20 mouse cellular contexts compared by ENCODE assay signal in genomic region chr2:58289331-58289730, GRCm38 (mm10).
DNase-seq lines count a peak whose midpoint lies in the region; ATAC-seq and TF ChIP-seq lines count a peak whose summit lies in the region.
"Had no signal": no experiment of that assay in that cellular context is flagged by ENCODE, and none has a peak within 500 bp of the region (broad histone marks: within the 10 kb centered on the region; RNA-seq: fewer than 3 reads in every experiment).

No protein-coding gene starts in this region.

- no peaks in the 10 kb centered on the region for H3K36me3 ChIP-seq in forebrain, postnatal 0 days (ENCODE audit: insufficient read depth)
- no peaks in the 10 kb centered on the region for H3K36me3 ChIP-seq in forebrain, embryonic 16.5 days (ENCODE audit: control insufficient read depth, insufficient read depth)
- H3K36me3 ChIP-seq: heart, embryonic 12.5 days; neural tube, embryonic 15.5 days had no signal

- no peak overlapping the region for H3K27ac ChIP-seq in forebrain, postnatal 0 days (ENCODE audit: low read depth, low read length)
- no peak overlapping the region for H3K27ac ChIP-seq in forebrain, embryonic 16.5 days (ENCODE audit: low read length)
- H3K27ac ChIP-seq: gastrocnemius, adult 2 months; neural tube, embryonic 15.5 days had no signal

- no peak overlapping the region for H3K9ac ChIP-seq in forebrain, postnatal 0 days
- H3K9ac ChIP-seq in forebrain, embryonic 16.5 days (replicated peaks; ENCODE audit: low read depth, low read length) = no peak overlapping the region
- H3K9ac ChIP-seq: heart, embryonic 12.5 days; neural tube, embryonic 15.5 days had no signal

- WGBS in forebrain, postnatal 0 days = 61% methylated on average over 6 of the region's 6 CpGs
- 66% methylated on average over 6 of the region's 6 CpGs for whole genome bisulfite sequencing in forebrain, embryonic 16.5 days

- TF ChIP-seq CTCF in forebrain, postnatal 0 days (IDR thresholded peaks at IDR 0.05; ENCODE audit: low read depth) = no peak

- ATAC-seq in forebrain, postnatal 0 days = 0 out of 2 replicates have a peak, but pooled peaks have one; percentile 29
- ATAC-seq in forebrain, embryonic 16.5 days = no peak

- no peaks in the 10 kb centered on the region; the same call in 1 of the 2 replicates for H3K4me1 ChIP-seq in forebrain, postnatal 0 days (ENCODE audit: insufficient read depth)
- peaks cover 4% of the 10 kb centered on the region; the same call in 1 of the 2 replicates for H3K4me1 ChIP-seq in forebrain, embryonic 16.5 days (replicated peaks; ENCODE audit: control insufficient read depth, insufficient read depth, low read length)

- H3K27me3 ChIP-seq in forebrain, postnatal 0 days (ENCODE audit: insufficient read depth, low read length) = no peaks in the 10 kb centered on the region
- H3K27me3 ChIP-seq in forebrain, embryonic 16.5 days (replicated peaks; ENCODE audit: control insufficient read depth, insufficient read depth, low read length) = no peaks in the 10 kb centered on the region
- H3K27me3 ChIP-seq: heart, embryonic 12.5 days; neural tube, embryonic 15.5 days had no signal

- H3K9me3 ChIP-seq in forebrain, postnatal 0 days (ENCODE audit: low read length) = no peaks in the 10 kb centered on the region
- no peaks in the 10 kb centered on the region for H3K9me3 ChIP-seq in forebrain, embryonic 16.5 days (ENCODE audit: control insufficient read depth, low read length)
- H3K9me3 ChIP-seq: heart, embryonic 12.5 days; neural tube, embryonic 15.5 days had no signal

- DNase-seq in forebrain, postnatal 0 days = no peak
- DNase-seq in layer of hippocampus, adult 11-12 months (ENCODE audit: low spot score) = peak; percentile 23
- DNase-seq in layer of hippocampus, postnatal 36 days = no peak
- peak; percentile 35 for DNase-seq in retina, postnatal 1 day
- no peak for DNase-seq in retina, embryonic 14.5 days (ENCODE audit: low spot score)
- DNase-seq in mesoderm, embryonic 11.5 days (ENCODE audit: low read depth, low spot score) = peak; percentile 17
- no peak for DNase-seq in left cerebral cortex, adult 11 months (ENCODE audit: low spot score)
- DNase-seq: adrenal gland, postnatal 25 days; B cell, adult 2 months; cerebellum, adult 11-12 months; cerebellum, postnatal 14 days; gastrocnemius, adult 2 months; heart, postnatal 4 days; kidney, postnatal 36 days; lung, adult 18-20 months; thymus, postnatal 14 days had no signal

- H3K4me2 ChIP-seq in forebrain, postnatal 0 days (ENCODE audit: low read depth) = no peak overlapping the region
- no peak overlapping the region for H3K4me2 ChIP-seq in forebrain, embryonic 16.5 days (ENCODE audit: low read length)
- H3K4me2 ChIP-seq: liver, embryonic 11.5 days; neural tube, embryonic 15.5 days had no signal

- no peak overlapping the region for H3K4me3 ChIP-seq in forebrain, postnatal 0 days (ENCODE audit: low read depth, low read length)
- no peak overlapping the region for H3K4me3 ChIP-seq in forebrain, embryonic 16.5 days (replicated peaks; ENCODE audit: low read length)
- H3K4me3 ChIP-seq: gastrocnemius, adult 2 months; heart, embryonic 12.5 days; neural tube, embryonic 15.5 days had no signal

Comparison
In these comparisons a context has a peak if more than half of its experiments do, and no peak if none do; other contexts are left out.
1. DNase-seq: peak in layer of hippocampus, adult 11-12 months (single experiment), retina, postnatal 1 day (single experiment) and mesoderm, embryonic 11.5 days (single experiment); none in forebrain, postnatal 0 days (single experiment), layer of hippocampus, postnatal 36 days (0 of 2), retina, embryonic 14.5 days (single experiment) and left cerebral cortex, adult 11 months (single experiment).